Mouse (Mus musculus) right cerebral cortex, adult 18-20 months (tissue): ENCODE results near the gene Scn1b.
A peak's percentile ranks its signal among the peaks of the same experiment; 100 is the strongest.

Experiments
- DNase-seq: peaks from one replicate; pipeline ENCODE4 v3.0.0; 2022; ENCODE audit warnings: mixed read lengths

Scn1b gene

DNA sequence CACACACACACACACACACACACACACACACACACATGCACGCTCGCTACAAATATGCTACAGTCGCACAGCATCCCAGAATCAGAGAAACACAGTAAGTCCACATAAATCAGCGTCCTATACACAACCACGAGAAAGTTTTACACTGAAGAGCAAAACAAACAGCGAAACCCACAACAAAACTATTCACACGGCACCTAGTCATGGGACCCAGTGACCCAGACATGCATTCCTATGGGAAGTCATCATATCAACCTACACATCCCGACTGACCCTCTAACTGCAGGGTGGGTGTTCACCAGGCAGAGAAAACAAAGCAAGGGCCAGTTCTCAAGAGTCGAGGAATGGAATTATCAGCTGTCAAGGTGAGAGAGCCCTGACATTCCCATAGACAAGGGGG lies 22.5 kb upstream of the Scn1b start:
- DNase-seq: no peak

DNA sequence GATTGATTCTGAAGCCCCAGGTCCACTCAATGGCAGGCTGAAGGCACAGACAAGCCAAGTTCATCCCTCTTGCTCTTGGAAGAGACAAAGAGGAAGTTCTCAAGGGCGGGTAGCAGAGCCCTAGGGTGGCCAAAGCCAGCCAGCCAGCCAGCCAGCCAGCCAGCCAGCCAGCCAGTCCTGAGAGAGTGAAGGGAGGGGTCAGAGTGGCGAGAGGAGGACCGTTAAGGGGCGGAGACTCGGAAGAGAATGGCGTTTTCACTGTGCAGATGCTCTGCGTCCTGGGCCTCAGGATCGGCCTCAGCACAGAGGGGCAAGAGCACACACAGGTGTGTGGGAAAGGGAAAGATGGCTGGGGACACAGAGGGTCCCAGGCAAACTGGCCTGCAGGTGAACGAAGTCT lies 22.0 kb upstream of the Scn1b start:
- DNase-seq: peak; percentile 55

DNA sequence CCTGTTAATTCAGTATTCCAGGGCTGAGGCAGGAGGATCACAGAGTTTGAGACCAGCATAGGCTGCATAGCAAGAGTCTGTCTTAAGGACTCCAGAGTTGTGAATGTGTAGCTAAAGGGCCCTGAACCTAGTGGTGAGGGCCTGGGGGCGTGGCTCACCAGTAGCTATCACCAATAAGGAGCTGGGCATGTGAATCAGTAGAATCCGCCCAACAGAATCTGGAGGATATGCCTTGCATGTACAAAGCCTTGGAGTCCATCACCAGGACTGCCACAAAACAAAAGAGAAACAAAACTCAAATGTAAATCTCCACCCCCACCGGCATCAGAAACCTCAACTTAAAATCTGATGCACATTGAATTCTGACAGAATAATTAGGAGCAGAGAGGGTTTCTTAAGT lies 21.3 kb upstream of the Scn1b start:
- no peak for DNase-seq

DNA sequence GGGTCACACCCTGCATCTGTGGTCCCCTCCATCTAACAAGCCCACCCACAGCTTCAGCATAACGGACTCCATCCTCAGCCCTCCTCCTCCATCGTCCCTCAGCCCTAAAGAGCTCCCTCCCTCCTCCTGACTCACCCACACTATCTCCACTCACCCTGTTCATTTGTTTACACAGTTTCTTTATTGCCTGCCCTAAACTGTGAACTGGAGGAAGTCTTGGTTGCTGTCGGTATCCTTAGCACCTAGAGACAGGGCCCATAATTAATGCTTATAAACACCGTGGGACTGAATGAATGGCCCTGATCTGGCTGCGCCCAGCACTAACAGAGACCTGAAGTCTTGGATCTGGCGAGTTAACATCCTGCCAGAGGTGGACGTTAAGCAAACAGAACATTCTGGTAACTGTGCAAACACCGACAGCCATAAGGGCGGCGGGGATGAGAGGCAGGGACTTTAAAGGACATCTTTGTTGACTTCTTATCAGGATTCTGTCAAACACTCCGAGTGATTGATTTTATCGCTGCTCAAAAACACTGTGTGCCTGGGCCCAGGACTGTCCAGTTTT lies 18.9 kb upstream of the Scn1b start:
- DNase-seq: no peak

DNA sequence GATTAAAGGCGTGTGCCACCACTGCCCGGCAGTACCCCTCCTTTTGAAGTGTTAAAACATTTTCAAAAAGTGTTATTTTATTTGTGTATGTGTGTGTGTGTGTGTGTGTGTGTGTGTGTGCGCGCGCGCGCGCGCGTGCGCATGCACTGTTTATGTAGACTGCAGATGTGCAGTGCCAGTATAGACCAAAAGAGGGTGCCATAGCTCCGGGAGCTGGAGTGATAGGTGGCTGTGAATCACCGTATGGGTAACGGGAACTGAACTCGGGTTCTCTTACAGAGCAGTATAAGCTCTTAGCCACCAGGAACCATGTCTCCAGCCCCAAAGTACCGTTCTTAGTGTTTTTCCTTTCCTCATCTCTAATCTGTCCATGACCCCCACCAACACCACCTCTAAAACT lies 18.1 kb upstream of the Scn1b start:
- no peak for DNase-seq

DNA sequence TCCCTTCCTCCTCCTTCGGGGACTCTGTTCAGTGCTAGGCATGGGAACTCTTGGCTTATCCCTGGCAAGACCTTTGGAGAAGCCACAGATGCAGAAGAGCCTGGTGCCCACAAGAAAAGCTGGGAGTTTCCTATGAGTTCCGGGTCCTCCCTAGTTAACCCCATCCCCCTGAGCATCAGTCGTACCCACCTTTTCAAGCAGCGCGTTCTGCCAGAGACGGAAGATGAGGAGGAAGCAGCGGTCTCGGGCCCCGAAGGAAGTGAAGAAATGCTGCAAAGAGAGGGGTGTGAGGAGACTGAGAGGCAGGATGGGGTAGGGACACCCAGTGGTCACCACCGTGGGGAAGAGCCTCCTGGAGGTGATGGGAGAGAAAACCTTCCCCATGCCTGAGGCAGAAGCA lies 14.1 kb upstream of the Scn1b start:
- no peak for DNase-seq

DNA sequence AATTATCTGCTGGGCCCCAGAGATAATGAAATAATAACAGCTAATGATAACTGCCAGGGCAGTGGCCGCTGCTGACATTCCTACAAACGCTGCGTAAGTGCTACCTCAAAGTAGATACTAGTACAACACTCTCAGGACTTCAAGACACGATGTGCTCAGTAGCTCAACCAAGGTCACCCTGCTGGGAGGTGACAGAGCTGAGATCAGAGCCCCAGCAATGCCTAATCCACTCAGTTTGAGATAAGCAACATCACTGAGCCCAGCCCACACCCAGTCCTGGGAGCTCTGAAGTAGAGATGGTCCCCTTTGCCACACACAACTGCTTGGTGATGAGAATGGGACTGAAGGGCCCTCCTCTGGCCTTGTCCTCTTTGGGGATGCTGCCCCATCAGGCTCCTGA lies 13.5 kb upstream of the Scn1b start:
- DNase-seq: no peak

DNA sequence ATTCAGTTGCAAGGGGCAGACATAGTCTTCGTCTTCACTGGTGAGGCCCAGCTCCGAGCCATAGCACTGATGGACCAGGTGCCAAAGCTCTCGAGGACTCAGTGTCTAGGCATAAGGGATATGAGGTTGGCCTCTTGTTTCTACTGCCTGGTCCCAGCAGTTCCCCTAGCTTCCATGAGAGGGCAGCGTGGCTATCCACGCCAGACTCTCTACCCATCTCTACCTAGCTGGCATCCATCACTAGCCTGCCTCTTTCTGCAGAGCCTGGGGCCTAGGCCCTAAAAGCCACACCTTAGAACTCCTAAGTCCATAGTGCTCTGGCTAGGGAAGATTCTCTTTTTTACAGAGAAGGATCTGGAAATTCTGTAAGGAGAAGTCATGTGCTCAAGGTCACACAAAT lies 13.0 kb upstream of the Scn1b start:
- peak; percentile 64 for DNase-seq

DNA sequence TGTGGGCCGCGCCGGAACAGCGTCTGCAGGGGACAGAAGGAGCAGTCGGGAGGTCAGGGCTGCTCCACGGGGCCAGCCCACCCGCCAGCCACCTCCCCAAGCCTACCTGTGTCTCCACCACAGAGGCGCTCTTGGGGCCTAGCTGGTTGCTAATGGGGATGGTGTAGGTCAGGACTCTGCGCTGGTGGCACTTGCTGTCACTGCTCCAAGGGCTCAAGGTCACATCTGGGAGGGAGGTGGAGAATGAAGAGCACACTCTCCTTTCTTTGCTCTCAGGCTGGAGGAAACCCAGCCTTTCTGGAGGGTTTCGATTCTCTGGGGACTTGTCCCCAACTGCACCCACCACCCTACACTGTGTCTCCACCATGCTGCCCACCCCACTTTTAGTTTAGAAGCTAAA lies 8.9 kb upstream of the Scn1b start:
- DNase-seq: no peak

DNA sequence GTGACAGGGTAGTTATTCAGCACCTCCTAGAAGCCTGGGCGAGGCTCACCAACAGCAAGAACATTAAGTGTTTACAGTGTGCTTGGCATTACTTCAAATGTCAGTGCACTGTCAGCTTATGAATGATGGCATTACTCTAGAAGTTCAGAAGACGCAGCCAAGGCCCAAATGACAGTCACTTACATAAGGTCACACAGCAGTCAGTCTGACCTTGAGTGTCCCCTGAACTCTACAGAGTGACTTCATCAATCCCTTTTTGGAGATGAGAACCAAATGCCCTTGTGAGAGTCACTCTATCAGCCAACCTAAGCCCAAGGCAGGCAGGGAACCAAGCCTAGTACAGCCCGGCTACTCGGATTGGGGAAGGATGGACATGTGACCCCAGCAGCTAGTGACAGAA lies 5.1 kb upstream of the Scn1b start:
- no peak for DNase-seq

DNA sequence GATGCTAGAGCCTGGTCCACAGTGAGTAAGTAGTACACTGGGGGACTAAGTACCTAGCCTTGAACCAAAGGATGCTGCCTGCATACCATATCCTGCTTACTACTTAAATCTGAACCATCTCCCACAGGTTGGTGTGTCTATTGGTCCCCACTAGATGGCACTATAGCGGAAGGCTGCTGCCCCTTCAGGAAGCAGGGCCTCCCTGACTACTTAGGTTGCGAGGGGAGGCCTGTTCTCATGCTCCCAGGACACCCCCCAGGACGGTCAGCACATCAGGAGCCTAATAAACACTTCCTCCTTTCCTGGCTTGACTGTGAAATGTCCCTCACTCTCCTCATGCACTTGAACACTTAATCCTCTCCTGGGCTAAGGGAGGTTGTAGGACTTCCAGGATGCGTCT lies 4.0 kb upstream of the Scn1b start:
- peak; percentile 65 for DNase-seq

DNA sequence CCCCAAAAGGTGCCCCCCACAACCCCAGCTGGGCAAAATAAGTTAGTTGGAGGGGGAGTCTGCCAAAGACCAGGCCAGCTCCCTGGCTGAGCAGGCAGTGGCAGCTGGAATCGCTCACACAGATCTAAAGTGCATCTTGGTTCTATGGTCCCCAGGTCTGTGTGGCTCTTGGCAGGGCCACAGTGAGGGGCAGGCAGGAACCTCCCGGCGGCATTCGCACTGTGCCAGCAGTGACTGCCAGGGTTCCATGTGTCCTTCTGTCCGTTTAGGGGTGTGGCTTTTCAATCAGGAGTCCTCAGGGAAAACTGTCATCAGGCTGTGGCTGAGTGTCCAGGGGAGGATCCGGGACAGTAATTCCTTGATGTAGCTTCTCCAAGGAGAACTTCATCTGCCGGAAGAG lies 3.4 kb upstream of the Scn1b start:
- no peak for DNase-seq

DNA sequence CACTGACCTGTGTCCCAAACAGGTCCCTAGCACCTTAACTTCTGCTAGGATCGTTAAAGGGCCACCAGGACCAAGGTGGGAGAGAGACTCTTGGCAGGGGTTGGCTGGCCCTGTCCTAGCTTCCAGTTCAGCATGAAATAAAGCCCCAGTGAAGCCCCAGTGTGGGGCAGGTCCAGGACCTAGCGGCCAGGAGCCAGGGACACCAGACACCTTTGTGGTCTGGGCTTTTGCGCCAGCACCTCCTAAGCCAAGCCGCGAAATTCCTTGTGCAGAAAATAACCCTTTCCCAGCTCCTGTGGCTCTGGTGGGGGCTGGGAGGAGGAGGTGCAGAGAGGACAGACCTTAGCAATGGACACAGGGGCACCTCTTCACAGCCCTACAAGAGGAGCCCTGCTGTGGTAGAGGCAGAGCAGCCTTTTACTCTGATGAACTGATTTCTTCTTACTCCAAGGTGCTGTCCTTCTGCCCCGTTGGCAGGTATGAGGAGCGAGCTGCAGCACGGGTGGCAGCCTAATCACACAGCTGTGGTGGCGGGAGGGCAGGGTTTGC lies 1.4 kb upstream of the Scn1b start:
- DNase-seq: no peak

DNA sequence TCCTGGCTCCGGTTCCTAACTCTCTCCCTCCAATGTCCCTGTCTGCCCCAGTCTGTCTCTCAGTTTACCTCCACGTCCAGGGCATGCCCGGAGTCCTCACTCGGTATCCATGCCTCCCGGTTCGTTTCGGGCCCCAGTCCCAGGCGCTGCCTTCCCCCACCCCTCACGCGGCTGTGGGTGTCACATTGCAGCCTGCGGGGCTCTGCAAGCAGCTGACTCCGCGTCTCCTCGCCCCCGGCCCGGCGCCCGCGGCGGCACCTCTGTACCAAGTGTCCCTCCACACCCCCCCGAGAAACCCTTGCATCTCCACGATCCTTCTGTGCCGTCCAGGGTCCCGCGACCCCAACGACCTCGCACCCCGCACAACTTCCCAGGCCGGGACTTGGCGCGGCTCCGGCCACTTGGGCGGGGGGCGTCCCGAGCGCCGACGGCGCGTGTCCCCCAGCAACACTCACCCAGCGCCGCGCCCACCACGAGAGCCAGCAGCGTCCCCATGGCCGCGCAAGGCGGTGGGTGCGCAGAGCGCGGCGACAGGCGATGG lies 522 bp downstream of the Scn1b start:
- peak; percentile 71 for DNase-seq

DNA sequence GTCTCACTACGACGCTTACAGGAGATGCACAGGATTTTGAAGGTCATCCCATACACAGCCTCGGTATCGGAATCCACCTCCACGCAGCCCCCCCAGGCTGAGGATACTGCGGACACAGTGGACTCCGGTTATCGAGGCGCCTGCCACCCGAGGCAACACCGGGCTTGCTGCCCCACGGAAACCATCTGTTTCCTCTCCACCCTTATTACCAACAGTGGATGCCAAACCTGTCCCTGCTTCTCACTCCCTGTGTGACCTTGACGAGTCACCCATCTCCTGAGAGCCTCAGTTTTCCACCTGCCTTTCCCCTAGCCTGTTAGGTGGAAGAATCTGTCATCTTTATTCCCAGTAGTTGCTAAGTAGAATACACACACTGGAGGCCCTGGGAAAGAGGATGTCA lies 1.7 kb downstream of the Scn1b start:
- no peak for DNase-seq

DNA sequence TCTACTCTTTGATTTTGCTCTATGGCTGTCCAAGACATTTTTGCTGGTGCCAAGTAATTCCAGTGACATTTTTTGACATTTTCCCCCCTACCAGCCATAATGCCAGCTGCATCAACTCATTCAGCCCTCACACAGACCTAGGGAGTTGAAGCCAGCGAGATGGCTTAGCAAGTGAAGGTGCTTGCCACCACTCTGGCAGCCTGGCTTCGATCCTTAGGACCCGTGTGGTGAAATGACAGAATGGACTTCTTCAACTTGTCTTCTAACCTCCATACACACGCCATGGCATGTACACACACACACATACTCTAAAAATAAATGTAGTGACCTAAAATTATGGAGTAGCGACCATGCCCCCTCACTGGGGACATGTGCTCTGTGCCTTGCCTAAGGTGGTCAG lies 2.4 kb downstream of the Scn1b start:
- no peak for DNase-seq

DNA sequence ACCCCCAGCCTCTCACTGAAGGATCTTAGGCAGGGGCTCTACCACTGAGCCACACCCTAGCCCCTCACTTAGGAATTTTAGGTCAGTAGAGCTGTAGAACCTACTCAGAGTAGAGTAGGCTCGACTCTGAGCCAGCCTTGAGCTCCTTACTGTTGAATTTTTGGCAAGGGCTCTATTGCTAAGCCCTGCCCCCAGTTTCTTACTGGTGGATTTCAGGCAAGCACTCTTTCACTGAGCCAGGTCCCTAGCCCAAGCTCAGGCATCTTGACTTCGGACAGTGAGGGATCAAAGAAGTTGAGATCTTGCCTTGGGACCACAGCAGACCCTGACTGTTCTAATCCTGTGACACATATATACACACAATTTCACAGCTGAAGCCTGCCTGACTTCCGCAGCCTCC lies 3.1 kb downstream of the Scn1b start:
- no peak for DNase-seq

DNA sequence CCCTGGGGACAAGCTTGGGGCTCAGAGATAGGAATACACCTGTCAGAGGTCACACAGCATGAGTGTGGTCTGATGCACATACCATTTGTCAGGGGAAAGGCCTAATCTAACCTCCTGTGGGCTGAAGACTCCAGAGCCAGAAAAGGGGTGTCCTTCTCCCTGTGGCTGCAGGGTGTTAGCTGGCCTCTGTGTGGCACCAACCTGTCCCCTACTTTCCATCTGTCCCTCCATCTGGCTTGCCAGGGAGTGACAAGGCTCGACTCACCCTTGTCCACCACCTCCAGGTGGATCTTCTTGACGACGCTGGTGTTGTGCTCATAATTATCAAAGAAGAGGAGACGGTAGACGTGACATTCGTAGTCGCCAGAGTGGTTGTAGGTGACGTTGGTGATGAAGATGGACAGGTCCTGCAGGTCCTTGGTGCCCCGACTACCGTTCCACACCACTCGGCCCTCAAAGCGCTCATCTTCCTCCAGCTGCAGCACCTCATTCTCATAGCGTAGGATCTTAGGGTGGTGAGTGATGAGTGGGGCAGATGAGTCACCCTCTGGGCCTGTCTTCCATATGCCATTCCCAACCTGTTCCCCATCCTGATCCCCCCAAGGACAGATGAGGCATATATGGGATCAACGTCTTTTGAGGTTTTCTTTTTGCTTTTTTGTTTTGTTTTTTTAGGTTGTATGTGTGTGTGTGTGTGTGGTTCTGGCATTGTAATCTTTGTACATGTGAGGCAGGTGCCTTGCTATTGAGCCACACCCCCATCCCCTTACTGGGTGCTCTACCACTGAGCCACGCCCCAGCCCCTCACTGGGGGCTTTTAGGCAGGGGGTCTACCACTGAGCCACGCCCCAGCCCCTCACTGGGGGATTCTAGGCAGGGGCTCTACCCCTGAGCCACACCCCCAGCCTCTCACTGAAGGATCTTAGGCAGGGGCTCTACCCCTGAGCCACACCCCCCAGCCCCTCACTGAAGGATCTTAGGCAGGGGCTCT lies 3.9 kb downstream of the Scn1b start:
- peak; percentile 62 for DNase-seq

DNA sequence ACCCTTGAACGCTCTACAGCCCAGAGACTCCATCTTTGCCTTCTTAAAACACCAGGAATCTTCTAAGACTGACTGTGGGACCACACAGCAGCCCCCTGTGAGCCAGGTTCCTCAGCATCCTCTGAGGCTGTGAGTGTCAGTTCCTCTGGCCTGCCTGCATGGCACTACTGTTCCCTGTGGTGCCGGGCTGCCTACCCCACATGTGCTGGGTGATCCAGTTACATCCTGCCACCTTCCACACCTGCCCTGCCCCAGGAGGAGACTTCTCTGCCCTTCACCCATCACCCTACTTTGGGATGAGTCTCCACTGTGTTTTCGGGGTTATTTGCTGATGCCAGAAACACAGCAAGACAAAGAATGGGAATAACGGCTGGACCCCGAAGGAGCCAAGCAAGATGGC lies 7.2 kb downstream of the Scn1b start:
- DNase-seq: no peak

DNA sequence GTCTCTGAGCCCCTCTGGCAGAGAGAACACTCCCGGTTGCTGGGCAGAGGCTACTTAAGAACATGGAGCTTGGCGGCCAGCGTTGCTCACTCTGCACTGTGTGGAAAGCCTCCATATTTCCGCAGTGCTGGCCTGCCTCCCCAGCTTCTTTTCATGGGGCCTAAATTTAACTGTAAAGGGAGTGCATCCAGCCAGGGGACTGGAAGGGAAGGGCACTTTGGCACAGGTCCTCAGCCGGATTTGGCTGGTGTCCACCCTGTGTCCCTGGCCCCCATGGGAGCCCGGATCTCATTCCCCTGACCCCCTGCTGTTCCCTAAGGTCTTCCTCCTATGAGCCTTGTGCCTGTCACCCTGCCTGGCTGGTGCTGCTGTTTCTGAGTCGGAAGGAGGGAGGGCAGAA lies 8.3 kb downstream of the Scn1b start:
- peak; percentile 48 for DNase-seq

DNA sequence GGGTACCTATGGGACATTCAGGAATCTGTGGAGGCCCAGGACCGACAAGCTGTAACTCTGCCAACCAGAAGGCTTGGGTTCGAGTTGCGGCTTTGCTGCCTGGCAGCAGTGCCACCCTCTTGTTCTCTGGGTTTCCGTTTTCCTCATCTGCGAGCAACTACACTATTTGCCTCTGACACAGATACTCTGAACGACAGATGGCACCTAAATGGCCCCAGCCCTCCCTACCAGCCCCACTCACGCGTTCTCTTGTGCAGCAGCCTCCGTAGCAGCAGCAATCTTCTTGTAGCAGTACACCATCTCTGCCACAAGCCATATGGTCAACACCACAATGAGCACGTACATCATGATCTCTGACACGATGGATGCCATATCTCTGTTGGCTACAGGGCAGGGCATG lies 9.3 kb downstream of the Scn1b start:
- peak; percentile 51 for DNase-seq

DNA sequence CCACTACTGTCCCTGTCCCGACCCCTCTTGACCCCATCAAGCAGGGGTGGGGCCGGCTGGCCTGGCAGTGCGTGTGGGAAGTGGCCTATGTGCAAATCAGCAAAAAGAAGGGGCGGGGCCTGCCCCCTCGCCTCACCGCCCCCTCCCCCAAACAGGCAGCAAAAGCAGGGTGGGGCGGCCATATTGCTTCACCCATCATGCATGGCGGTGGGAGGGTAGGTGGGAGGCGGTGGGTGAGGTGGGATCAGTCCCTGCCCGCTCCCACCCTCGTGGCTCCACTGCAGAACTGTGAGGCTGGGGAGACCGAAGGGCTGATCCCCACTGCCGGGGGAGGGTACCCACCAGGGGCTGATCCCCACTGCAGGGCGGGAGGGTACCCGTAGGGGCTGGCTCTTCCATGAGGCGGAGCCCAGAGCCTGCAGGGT lies 10.1 kb downstream of the Scn1b start:
- no peak for DNase-seq

DNA sequence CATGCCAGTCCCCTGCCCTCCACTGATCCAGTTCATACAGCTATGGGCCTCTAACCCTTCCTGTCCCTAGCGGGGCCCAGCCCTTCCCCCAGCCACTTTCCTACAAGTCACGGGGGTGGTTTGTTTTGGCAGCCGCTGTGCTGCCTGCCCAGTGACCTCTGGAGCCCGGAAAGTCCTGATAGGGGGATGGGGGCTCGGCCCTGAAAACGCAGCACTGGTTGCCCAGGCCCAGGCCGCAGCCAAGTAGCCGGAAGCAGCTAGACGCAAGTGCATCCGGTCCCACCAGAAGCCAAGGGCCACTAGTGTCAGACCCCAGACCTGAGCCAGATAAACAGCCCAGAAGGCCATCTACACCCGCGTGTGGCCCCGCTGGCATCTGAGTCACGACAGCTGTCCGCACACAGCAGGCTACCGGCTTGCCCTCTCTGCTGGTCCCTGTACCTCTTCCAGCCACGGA lies 11.2 kb downstream of the Scn1b start:
- no peak for DNase-seq

DNA sequence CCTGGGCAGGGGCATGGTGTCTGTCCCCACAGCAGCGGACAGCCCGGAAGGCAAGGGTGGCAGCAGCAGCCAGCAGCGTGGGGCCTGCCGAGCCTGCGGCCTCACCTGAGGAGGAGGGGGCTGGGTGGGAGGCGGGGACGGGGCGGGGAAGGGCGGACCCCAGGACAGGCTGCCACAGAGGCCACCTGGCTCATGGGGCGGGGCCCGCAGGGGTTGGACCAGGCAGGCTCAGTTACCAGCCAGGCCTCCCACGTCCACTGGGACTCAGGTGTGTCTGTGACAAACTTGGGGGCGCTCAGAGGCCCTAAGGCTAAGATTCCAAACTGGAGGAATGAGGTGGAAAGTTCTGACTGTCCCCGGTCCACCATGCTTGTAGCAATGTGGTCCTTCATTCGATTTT lies 11.6 kb downstream of the Scn1b start, which contains the start of gene Hpn:
Hpn (minus strand) TSS at position 109 of the 400 bp plus-strand sequence.
- no peak for DNase-seq
